Mouse (Mus musculus): ENCODE measurements around the gene Ufsp2. TPM values are rescaled to one million over a fixed set of nuclear protein-coding genes. Genes with fewer than 3 reads are reported as not detected.

Gene Ufsp2
- 86.4 and 96.8 TPM in 2 replicates for polyA plus RNA-seq (2015; fragmentation: Nextera tagmentation; extraction: Ambion mirVana)

GRCm38 (mm10) chr8:45975126-45975836, at the start of gene Ufsp2, which contains the start of gene 1700029J07Rik:
Gene Ufsp2, plus strand, starts transcription at chr8:45975528.
Gene 1700029J07Rik, minus strand, starts transcription at chr8:45975252.
- WGBS = under 1% methylated on average over 57 of the region's 57 CpGs
- peak; percentile 96 for ATAC-seq (ENCODE audit: insufficient number of reproducible peaks, low FRiP score, low TSS enrichment, low read depth)
- H3K9ac ChIP-seq = peak within 1 kb of the TSS; percentile 62

GRCm38 (mm10) chr8:45934582-45935014, 40.7 kb upstream of the Ufsp2 start, which contains the start of gene Ccdc110:
Gene Ccdc110, plus strand, starts transcription at chr8:45934619.
- Histone ChIP-seq H3K9ac (no peak within 1 kb of the TSS), H3K27me3 (no peaks in the 10 kb centered on the region), H3K27ac (no peak within 1 kb of the TSS), H3K4me3 (peak within 1 kb of the TSS; percentile 38), H3K4me2 (peak within 1 kb of the TSS; percentile 51), H3K4me1 (no peaks in the 10 kb centered on the region), H3K36me3 (no peaks in the 10 kb centered on the region), H3K9me3 (no peaks in the 10 kb centered on the region)
- WGBS = 2% methylated on average over 23 of the region's 23 CpGs
- peak; percentile 35; the same call in 1 of the 2 replicates for ATAC-seq (ENCODE audit: insufficient number of reproducible peaks, low FRiP score, low TSS enrichment, low read depth)

More at GRCm38 (mm10) chr8:45975126-45975836, at the start of gene Ufsp2, which contains the start of gene 1700029J07Rik:
- H3K4me3 ChIP-seq = peak within 1 kb of the TSS; percentile 61
- no peaks in the 10 kb centered on the region for H3K27me3 ChIP-seq
- H3K4me1 ChIP-seq = peaks cover 13% of the 10 kb centered on the region
- peak within 1 kb of the TSS; percentile 94 for H3K27ac ChIP-seq
- H3K9me3 ChIP-seq = no peaks in the 10 kb centered on the region; the same call in 1 of the 2 replicates
- H3K36me3 ChIP-seq = peaks cover 15% of the 10 kb centered on the region
- H3K4me2 ChIP-seq = peak within 1 kb of the TSS; percentile 66

- H3K27me3 ChIP-seq = no peaks in the 10 kb centered on the region
- H3K4me2 ChIP-seq = no peak overlapping the region
- no peak for ATAC-seq (ENCODE audit: insufficient number of reproducible peaks, low FRiP score, low TSS enrichment, low read depth)
- H3K9ac ChIP-seq = no peak overlapping the region
- no peaks in the 10 kb centered on the region for H3K36me3 ChIP-seq
- no peaks in the 10 kb centered on the region for H3K9me3 ChIP-seq
- H3K4me3 ChIP-seq = no peak overlapping the region
- H3K27ac ChIP-seq = no peak overlapping the region
- no peaks in the 10 kb centered on the region for H3K4me1 ChIP-seq
- WGBS = 89% methylated on average over 9 of the region's 9 CpGs
Observed at GRCm38 (mm10) chr8:45936986-45937385, 38.3 kb upstream of the Ufsp2 start.

- 87% methylated on average over 4 of the region's 4 CpGs for WGBS
- Histone ChIP-seq H3K9me3 (no peaks in the 10 kb centered on the region), H3K9ac (no peak overlapping the region), H3K4me1 (no peaks in the 10 kb centered on the region), H3K4me2 (no peak overlapping the region), H3K27ac (no peak overlapping the region), H3K36me3 (no peaks in the 10 kb centered on the region), H3K4me3 (no peak overlapping the region), H3K27me3 (no peaks in the 10 kb centered on the region)
- peak; percentile 30; the same call in 1 of the 2 replicates for ATAC-seq (ENCODE audit: insufficient number of reproducible peaks, low FRiP score, low TSS enrichment, low read depth)
Observed at GRCm38 (mm10) chr8:45946283-45946682, 29.0 kb upstream of the Ufsp2 start.

- H3K9ac ChIP-seq = no peak overlapping the region
- no peaks in the 10 kb centered on the region for H3K9me3 ChIP-seq
- ATAC-seq (ENCODE audit: insufficient number of reproducible peaks, low FRiP score, low TSS enrichment, low read depth) = no peak
- H3K4me2 ChIP-seq = no peak overlapping the region
- H3K27me3 ChIP-seq = no peaks in the 10 kb centered on the region
- H3K27ac ChIP-seq = no peak overlapping the region
- WGBS = 51% methylated on average over 2 of the region's 2 CpGs
- H3K4me1 ChIP-seq = no peaks in the 10 kb centered on the region
- H3K36me3 ChIP-seq = no peaks in the 10 kb centered on the region
- no peak overlapping the region for H3K4me3 ChIP-seq
Observed at GRCm38 (mm10) chr8:45950622-45951021, 24.7 kb upstream of the Ufsp2 start.

GRCm38 (mm10) chr8:45970894-45971293, 4.4 kb upstream of the Ufsp2 start:
- H3K36me3 ChIP-seq = no peaks in the 10 kb centered on the region
- WGBS = 95% methylated on average over 12 of the region's 12 CpGs
- peaks cover 7% of the 10 kb centered on the region for H3K4me1 ChIP-seq
- no peak overlapping the region for H3K4me3 ChIP-seq
- H3K27ac ChIP-seq = no peak overlapping the region
- ATAC-seq (ENCODE audit: insufficient number of reproducible peaks, low FRiP score, low TSS enrichment, low read depth) = no peak
- H3K9me3 ChIP-seq = no peaks in the 10 kb centered on the region; the same call in 1 of the 2 replicates
- no peaks in the 10 kb centered on the region for H3K27me3 ChIP-seq
- H3K4me2 ChIP-seq = no peak overlapping the region
- H3K9ac ChIP-seq = no peak overlapping the region

- no peaks in the 10 kb centered on the region for H3K27me3 ChIP-seq
- ATAC-seq (ENCODE audit: insufficient number of reproducible peaks, low FRiP score, low TSS enrichment, low read depth) = no peak
- H3K4me1 ChIP-seq = peaks cover 13% of the 10 kb centered on the region
- peaks cover 13% of the 10 kb centered on the region for H3K36me3 ChIP-seq
- H3K9me3 ChIP-seq = no peaks in the 10 kb centered on the region; the same call in 1 of the 2 replicates
- 0 out of 2 replicates have a peak overlapping the region, but pooled peaks have one; percentile 61 for H3K4me3 ChIP-seq
- H3K9ac ChIP-seq = no peak overlapping the region
- peak overlapping the region; percentile 66 for H3K4me2 ChIP-seq
- 63% methylated on average over 8 of the region's 8 CpGs for WGBS
- peak overlapping the region; percentile 94 for H3K27ac ChIP-seq
Observed at GRCm38 (mm10) chr8:45973988-45974505, 1.3 kb upstream of the Ufsp2 start.

- peaks cover 13% of the 10 kb centered on the region for H3K4me1 ChIP-seq
- peak overlapping the region; percentile 94 for H3K27ac ChIP-seq
- H3K27me3 ChIP-seq = no peaks in the 10 kb centered on the region
- H3K4me2 ChIP-seq = peak overlapping the region; percentile 66
- H3K9me3 ChIP-seq = no peaks in the 10 kb centered on the region; the same call in 1 of the 2 replicates
- peaks cover 19% of the 10 kb centered on the region for H3K36me3 ChIP-seq
- H3K9ac ChIP-seq = peak overlapping the region; percentile 62
- H3K4me3 ChIP-seq = peak overlapping the region; percentile 61
- WGBS = 56% methylated on average over 11 of the region's 11 CpGs
- no peak for ATAC-seq (ENCODE audit: insufficient number of reproducible peaks, low FRiP score, low TSS enrichment, low read depth)
Observed at GRCm38 (mm10) chr8:45975837-45976468, 625 bp downstream of the Ufsp2 start.

- no peak overlapping the region for H3K4me2 ChIP-seq
- H3K27ac ChIP-seq = no peak overlapping the region; the same call in 1 of the 2 replicates
- no peak for ATAC-seq (ENCODE audit: insufficient number of reproducible peaks, low FRiP score, low TSS enrichment, low read depth)
- no peak overlapping the region for H3K4me3 ChIP-seq
- H3K9ac ChIP-seq = no peak overlapping the region
- 50% methylated on average over 3 of the region's 3 CpGs for WGBS
- H3K36me3 ChIP-seq = peaks cover 44% of the 10 kb centered on the region
- no peaks in the 10 kb centered on the region for H3K27me3 ChIP-seq
- H3K4me1 ChIP-seq = no peaks in the 10 kb centered on the region
- no peaks in the 10 kb centered on the region for H3K9me3 ChIP-seq
Observed at GRCm38 (mm10) chr8:45986665-45987064, 11.3 kb downstream of the Ufsp2 start.

- H3K36me3 ChIP-seq = peaks cover 31% of the 10 kb centered on the region
- no peaks in the 10 kb centered on the region for H3K4me1 ChIP-seq
- no peak overlapping the region for H3K4me3 ChIP-seq
- H3K27ac ChIP-seq = no peak overlapping the region
- H3K9me3 ChIP-seq = no peaks in the 10 kb centered on the region
- no peak overlapping the region for H3K4me2 ChIP-seq
- ATAC-seq (ENCODE audit: insufficient number of reproducible peaks, low FRiP score, low TSS enrichment, low read depth) = no peak
- WGBS = 52% methylated on average over 2 of the region's 2 CpGs
- no peaks in the 10 kb centered on the region for H3K27me3 ChIP-seq
- H3K9ac ChIP-seq = no peak overlapping the region
Observed at GRCm38 (mm10) chr8:45988189-45988588, 12.9 kb downstream of the Ufsp2 start.

- Histone ChIP-seq H3K4me3 (no peak overlapping the region), H3K4me2 (no peak overlapping the region), H3K27me3 (no peaks in the 10 kb centered on the region), H3K36me3 (peaks cover 36% of the 10 kb centered on the region), H3K9me3 (no peaks in the 10 kb centered on the region), H3K4me1 (no peaks in the 10 kb centered on the region), H3K9ac (no peak overlapping the region), H3K27ac (no peak overlapping the region)
- WGBS = 84% methylated on average over 4 of the region's 4 CpGs
- ATAC-seq (ENCODE audit: insufficient number of reproducible peaks, low FRiP score, low TSS enrichment, low read depth) = no peak
Observed at GRCm38 (mm10) chr8:45990631-45991310, 15.4 kb downstream of the Ufsp2 start.
